Mouse (Mus musculus) embryonic fibroblast, embryonic 13.5 days (primary cell): Measurements from ENCODE around the gene Grrp1.
A peak's percentile ranks its signal among the peaks of the same experiment; 100 is the strongest.

Experiments used
- CTCF ChIP-seq: IDR thresholded peaks from 2 replicates; pipeline ENCODE4 v1.5.1; 2011; ENCODE audit warnings: mild to moderate bottlenecking, control low read depth, low read length, moderate library complexity, borderline replicate concordance; ENCODE audit not compliant: insufficient read depth
- POLR2A ChIP-seq: IDR thresholded peaks from 2 replicates; pipeline ENCODE4 v1.6.1; 2011; ENCODE audit warnings: low read depth, mild to moderate bottlenecking, control low read depth, low read length, moderate library complexity

GRCm38 (mm10) chr4:134288397-134289256, 34.7 kb upstream of the Grrp1 start:
- TF ChIP-seq CTCF (no peak), POLR2A (peak; percentile 24; the same call in 1 of the 2 replicates)
